Mouse (Mus musculus) retina, adult 2 months (tissue): Measurements from ENCODE around the gene Pigm.

Experiments used
- DNase-seq: peaks from one replicate; pipeline ENCODE4 v3.0.0-alpha.2; 2012; ENCODE audit warnings: low read depth, low spot score

Pigm gene

GRCm38 (mm10) chr1:172413491-172414230 lies 37.3 kb downstream of the Pigm start:
- DNase-seq: no peak

GRCm38 (mm10) chr1:172414231-172414585 lies 37.9 kb downstream of the Pigm start:
- DNase-seq: no peak

- DNase-seq: no peak
Measured at GRCm38 (mm10) chr1:172415061-172415460, 38.7 kb downstream of the Pigm start.

- DNase-seq: no peak
Measured at GRCm38 (mm10) chr1:172418173-172418572, 41.8 kb downstream of the Pigm start.

- no peak for DNase-seq
Measured at GRCm38 (mm10) chr1:172418642-172419041, 42.3 kb downstream of the Pigm start.

- no peak for DNase-seq
Measured at GRCm38 (mm10) chr1:172420181-172420580, 43.8 kb downstream of the Pigm start.

GRCm38 (mm10) chr1:172423393-172423792 lies 47.0 kb downstream of the Pigm start:
- DNase-seq: no peak

- no peak for DNase-seq
Measured at GRCm38 (mm10) chr1:172426419-172426818, 50.1 kb downstream of the Pigm start.

GRCm38 (mm10) chr1:172427841-172428240 lies 51.5 kb downstream of the Pigm start:
- no peak for DNase-seq

GRCm38 (mm10) chr1:172428614-172429013 lies 52.3 kb downstream of the Pigm start:
- DNase-seq: no peak

GRCm38 (mm10) chr1:172430731-172431220 lies 54.4 kb downstream of the Pigm start:
- no peak for DNase-seq

- DNase-seq: no peak
Measured at GRCm38 (mm10) chr1:172431836-172432586, 55.7 kb downstream of the Pigm start.

- no peak for DNase-seq
Measured at GRCm38 (mm10) chr1:172432587-172432955, 56.2 kb downstream of the Pigm start.

GRCm38 (mm10) chr1:172433012-172433850 lies 56.9 kb downstream of the Pigm start:
- no peak for DNase-seq
